Mouse (Mus musculus) lung, adult 10 weeks (tissue): ENCODE measurements around the gene Rpl15. TPM values are rescaled to one million over a fixed set of nuclear protein-coding genes. Genes with fewer than 3 reads are reported as not detected.

Experiments used
- polyA plus RNA-seq: library from polyadenylated mRNA; stranded (reverse); fragments of 350-450 nt; fragmentation: Illumina TruSeq; extraction: RNeasy Lipid Tissue Mini Kit (QIAGEN cat#74804); gene quantifications from one replicate; pipeline ENCODE4 v1.2.3, GENCODE M21; 2014; ENCODE audit warnings: low read depth, low replicate concordance; ENCODE audit not compliant: insufficient read depth

The Rpl15 gene
- polyA plus RNA-seq = 835 TPM

DNA sequence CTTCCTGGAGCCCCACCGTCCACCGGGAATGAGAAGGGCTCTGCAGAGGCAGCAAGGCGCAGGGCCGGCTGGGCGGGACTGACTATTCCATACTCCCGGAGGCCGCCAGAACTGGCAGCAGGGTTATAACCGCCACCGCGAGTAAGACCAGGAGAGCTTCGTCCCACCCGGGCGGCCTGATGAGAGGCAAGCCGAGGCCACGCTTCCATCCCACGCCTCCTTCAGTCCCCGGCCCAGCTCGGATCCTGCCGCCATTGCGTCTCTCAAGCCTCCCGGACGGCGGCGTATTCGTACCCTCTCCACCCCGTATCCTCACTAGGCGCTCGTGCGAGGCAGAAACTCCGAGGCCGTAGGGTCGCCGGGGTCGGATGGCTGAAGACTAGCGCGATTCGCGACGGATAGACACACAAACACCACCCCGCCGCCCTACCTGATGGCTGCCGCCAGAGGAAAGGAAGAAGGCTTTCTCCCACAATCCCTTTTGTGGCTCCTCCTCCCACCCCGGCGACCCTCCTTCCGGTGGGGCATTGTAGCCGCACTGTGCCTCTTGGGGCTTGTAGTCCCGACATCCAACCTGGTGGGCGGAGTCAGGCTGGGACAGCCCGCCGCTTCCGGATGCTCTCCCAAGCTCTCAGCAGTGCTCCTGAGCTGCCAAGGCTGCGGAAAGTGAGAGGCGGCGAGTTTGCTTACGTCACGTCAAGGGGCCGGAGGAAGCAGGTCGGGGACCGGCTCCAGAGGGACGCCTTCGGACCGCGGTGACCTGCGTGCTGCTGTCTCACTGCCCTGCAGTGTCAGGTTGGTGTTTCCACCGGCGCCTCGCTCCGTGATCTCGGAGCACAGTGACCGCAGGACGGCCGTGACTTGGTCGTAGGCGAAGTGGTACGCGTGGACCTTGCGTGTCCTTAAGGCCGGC lies at the start of gene Rpl15, which contains the start of gene Nkiras1:
Gene Rpl15, minus strand, starts transcription at position 863 of the 913 bp plus-strand sequence.
Gene Nkiras1, plus strand, starts transcription at position 608 of the 913 bp plus-strand sequence.

GRCm38 (mm10) chr14:18238750-18239731 lies 32.1 kb downstream of the Rpl15 start, which contains the start of gene Nr1d2:
Gene Nr1d2, minus strand, starts transcription at chr14:18239127.

Other genes starting within 250 kb of the Rpl15 start
- gene Nr1d2, start 32.3 kb downstream of the Rpl15 start, polyA plus RNA-seq = 10.7 TPM
- gene Nkiras1, start 255 bp downstream of the Rpl15 start, polyA plus RNA-seq = 16.6 TPM
- gene Ube2e1, start 60.5 kb upstream of the Rpl15 start, polyA plus RNA-seq = 66.2 TPM